Mouse (Mus musculus) cerebellum, adult (tissue): Measurements from ENCODE around the gene Spata2l.
A peak's percentile ranks its signal among the peaks of the same experiment; 100 is the strongest.
"Not testable (repeated sequence)": the region's sequence is repeated elsewhere in the genome, so short reads cannot be mapped to it uniquely, and the experiment has no call there.

Source experiments
- ATAC-seq: cut with Nextera tagmentation; 2 replicates; pipeline ENCODE4 v1.9.2; 2017; ENCODE audit warnings: mild to moderate bottlenecking, moderate library complexity, mixed read lengths; ENCODE audit not compliant: insufficient number of reproducible peaks, low FRiP score, low TSS enrichment

Gene Spata2l

DNA sequence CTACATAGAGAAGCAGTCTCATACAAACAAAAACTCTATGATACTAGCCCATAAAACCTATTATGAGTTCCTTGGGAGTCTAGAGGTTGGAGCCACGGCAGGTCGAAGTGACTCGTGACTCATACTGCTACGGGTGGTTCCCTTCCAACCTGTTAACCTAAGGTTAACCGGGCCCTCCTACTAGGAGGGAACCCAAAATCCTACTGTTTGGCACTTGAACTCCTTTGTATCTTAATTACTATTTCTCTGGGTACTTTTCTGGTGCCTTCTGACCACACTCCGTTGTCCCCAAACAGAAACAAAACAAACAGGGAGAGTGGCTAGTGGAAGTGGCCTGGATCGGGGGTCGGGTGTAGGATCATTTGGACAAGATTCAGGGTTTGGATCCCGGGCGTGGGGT, 24.2 kb downstream of the Spata2l start:
- ATAC-seq = no peak

DNA sequence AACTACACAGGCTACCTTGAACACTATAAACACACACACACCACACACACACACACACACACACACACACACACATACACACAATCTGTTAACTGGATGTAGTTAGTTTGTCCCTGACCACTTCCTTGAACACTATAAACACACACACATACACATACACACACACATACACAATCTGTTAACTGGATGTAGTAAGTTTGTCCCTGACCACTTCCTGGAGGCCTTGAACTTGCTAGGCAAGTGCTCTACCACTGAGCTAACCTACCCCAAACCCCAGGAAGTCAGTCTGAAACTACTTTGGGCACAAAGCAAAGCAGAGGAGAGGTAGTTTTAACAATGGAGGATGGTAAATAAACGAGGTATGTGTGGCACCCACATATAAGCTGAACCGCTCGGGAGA, 32.5 kb downstream of the Spata2l start:
- ATAC-seq = no peak

DNA sequence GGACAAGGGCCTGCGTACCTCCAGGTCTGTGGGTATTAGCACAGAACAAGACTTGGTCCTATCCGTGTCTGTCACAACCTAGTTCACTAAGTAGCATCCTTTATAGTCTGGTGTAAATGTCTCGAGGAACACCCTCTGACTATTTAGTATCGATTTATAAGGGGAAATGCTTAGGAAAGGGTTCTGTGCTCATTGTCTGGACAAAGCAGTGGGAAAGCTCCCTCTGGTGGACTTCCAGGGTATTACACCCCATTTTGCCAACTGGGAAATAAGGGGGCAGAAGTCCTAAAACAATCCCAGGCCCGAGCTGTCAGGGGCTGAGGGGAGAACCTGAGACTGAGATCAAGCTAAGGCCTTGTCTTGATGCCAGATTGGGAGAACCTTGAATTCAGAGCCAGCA, 33.7 kb downstream of the Spata2l start:
- 0 out of 2 replicates have a peak, but pooled peaks have one; percentile 15 for ATAC-seq

DNA sequence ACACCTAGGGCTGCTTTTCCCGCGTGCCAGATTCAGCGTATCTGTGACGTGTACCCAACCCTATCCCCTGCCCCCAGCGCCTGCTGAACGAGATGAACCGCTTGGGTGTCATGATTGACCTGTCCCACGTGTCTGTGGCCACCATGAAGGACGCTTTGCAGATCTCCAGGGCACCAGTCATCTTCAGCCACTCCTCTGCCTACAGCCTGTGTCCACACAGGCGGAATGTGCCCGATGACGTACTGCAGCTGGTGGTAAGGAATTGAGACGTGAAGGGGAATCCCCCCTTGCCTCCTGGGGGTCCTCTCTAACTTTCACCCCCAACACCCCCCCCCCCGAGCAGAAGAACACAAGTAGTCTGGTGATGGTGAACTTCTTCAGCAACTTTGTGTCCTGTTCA, 36.2 kb downstream of the Spata2l start:
- ATAC-seq = no peak

DNA sequence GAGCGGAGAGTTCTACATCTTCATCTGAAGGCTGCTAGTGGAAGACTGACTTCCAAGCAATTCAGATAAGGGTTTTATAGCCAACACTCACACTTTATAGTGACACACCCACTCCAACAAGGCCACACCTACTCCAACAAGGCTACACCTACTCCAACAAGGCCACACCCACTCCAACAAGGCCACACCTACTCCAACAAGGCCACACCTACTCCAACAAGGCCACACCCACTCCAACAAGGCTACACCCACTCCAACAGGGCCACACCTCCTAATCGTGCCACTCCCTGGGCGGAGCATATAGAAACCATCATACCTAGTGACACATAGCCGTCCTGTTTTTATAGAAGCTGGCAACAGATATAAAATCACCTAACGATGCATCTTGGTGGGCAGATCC, 39.0 kb downstream of the Spata2l start:
- ATAC-seq = not testable (repeated sequence)

DNA sequence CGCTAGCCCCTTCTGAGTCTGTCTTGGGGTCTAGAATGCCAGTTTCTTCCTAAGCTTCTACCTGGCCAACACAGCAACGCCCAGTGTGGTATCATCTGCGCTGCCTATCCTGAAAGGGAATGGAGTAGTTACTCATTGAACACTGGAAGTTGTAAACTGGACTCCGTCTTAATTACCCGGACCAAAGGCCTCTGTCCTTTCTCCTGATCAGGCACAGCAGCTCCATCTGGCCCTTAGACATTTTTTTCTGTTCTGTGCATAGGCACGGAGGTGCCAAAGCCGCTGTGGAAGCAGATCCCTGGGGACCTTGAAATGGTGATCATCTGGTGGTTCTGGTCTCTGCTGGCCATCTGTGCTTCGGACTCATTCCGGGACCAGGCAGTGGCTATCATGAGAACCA, 42.3 kb downstream of the Spata2l start:
- no peak for ATAC-seq

DNA sequence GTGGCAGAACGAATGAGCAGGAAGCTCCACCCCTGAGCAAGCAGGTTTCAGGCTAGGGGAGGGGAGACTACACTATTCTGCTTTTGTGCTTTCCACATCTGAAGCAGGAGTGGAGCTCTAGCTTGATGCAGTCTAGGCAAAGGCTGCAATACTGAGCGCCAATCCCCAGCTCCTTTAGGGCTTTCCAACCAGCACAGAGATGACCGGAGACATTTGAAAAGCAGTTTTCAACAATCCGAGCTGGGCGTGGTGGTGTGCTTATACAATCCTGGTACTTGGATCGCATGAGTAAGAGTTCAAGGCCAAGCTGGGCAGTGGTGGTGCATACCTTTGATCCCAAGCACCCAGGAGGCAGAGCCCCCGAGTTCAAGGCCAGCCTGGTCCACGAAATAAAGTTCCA, 44.1 kb downstream of the Spata2l start:
- ATAC-seq = no peak

DNA sequence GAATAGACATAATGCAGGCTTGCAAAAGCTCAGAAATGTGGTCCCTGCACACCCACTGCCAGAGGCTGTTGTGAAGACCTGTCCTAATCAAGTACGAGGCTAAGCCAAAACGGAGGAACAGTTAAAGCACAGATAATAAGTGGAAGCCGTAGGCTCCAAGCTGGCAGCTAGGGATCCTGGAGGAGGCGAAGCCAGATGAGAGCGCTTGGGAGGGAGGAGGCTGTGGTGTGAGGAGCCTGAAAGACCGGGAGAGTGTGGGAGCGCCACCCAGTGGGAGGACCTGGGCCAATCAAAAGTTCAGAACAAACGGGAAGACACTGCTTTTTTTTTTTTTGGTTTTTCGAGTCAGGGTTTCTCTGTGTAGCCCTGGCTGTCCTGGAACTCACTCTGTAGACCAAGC, 45.4 kb downstream of the Spata2l start:
- ATAC-seq = 0 out of 2 replicates have a peak, but pooled peaks have one; percentile 49

DNA sequence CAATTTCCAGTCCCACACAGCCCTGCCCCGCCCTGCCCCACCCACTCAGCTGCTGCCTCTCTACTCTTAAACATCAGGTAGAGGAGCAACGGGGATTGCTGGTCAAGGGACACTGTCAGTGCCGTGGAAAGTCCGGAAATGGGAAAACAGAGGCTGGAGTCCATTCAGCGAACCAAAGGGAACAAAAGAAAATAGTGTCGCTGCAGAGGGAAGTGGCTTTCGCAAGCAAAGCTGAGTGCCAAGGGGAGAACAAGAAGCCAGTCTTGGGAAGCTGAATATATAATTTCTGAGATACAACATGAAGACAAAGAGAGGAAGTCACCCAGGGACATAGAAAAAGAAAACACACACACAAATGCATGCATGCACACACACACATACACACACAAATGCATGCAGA, 47.2 kb downstream of the Spata2l start:
- no peak for ATAC-seq

DNA sequence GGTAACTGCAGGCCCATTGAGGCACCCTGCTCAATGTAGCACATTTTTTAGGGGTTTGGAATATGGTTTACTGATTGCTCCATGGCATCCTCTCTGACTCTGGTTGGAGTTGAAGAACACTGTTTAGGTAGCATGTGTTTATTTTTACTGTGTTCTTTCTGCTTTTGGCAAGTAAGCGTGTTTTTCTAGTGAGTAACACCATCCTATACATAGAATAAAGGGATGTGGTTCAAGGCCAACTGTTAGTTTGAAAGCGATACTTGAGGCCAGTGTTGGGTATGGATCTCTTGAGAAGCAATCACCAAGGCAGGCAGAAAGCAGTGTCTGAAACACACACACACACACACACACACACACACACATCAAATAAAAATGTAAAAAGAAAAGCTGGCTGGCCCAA, 48.0 kb downstream of the Spata2l start:
- no peak for ATAC-seq

DNA sequence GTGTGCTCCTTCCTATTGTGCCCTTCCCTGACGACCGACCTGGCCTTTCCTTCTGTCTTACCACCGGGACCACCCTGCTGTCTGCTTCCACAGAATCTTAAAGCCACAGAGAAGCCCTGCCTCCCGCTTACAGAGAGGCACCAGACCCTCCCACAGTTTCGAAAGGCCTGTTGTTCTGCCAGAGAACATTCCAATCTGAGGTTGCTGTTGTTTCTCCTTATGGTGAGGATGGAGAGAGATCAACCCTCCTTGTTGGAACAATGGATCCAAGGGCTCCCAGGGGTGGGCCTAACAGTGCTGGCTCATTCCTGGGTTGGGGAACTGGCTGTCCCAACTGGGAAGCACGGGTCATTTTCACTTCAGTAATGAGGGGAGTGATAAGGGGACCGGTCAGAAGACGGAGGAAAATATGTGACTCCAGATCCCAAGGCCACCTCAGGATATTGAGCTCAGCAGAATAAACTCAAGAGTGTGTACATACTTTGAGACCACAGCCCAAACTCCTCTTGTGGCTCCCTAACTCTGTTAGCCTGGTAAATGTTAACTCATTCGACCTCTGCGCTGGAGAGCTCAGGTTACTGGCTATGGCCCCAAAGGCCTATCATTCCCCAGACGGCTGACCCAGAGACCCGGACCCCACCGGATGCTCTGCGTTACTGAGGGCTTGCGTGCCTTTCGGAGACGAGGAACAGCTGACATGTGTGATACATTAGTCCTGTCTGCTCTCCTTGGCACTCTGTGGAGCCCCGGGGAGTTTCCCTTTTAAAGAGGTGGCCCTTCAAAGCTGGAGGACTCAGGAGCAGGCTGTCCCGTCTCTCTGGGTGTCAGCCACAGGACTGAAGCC, 50.2 kb downstream of the Spata2l start, which contains the start of gene Dpep1:
Gene Dpep1 (plus strand): TSS at position 677 of the 844 bp plus-strand sequence.
- no peak for ATAC-seq

DNA sequence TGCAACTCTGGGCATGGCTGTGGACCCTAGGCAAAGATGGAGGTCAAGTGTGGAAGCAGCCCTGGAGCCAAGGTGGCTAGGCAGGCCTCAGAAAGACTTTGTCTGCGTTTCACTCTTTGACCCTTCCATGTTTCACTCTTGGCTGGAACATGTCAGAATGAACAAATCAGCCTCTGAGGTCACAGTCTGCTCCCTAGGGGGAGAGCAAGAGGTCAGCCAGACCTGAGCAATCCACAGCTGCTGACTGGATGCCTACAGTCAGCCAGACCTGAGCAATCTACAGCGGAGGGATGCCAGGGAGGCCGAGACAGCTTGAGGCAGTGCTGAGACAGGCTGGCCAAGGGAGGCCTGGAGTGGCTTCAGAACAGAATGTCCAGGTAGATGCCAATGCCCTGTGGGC, 54.6 kb downstream of the Spata2l start:
- ATAC-seq = no peak
